Mouse (Mus musculus) lung, adult 18-20 months (tissue): ENCODE data around the gene Tstd1.

ENCODE experiments used
- DNase-seq, 2 experiments: peaks; one replicate each; pipeline ENCODE4 v3.0.0; 2022; ENCODE audit warnings: mixed read lengths in 2 of 2

Tstd1 gene

GRCm38 (mm10) chr1:171418660-171419059 is at the start of gene Tstd1:
Tstd1 (plus strand) TSS chr1:171418872.
- no peak for DNase-seq

- DNase-seq: peak; percentile 80 to 88
Measured at GRCm38 (mm10) chr1:171369845-171370556, 48.7 kb upstream of the Tstd1 start, which contains the start of gene Nectin4. Nectin4 (plus strand) TSS chr1:171370099.

GRCm38 (mm10) chr1:171372880-171373279 is 45.8 kb upstream of the Tstd1 start:
- no peak for DNase-seq

GRCm38 (mm10) chr1:171373946-171374345 is 44.7 kb upstream of the Tstd1 start:
- DNase-seq: no peak

- DNase-seq: peak; percentile 89 to 93
Measured at GRCm38 (mm10) chr1:171375646-171376097, 43.0 kb upstream of the Tstd1 start.

GRCm38 (mm10) chr1:171378298-171378697 is 40.4 kb upstream of the Tstd1 start:
- no peak for DNase-seq

- DNase-seq: peak; percentile 77 to 85
Measured at GRCm38 (mm10) chr1:171379935-171380599, 38.6 kb upstream of the Tstd1 start.

GRCm38 (mm10) chr1:171382096-171382620 is 36.5 kb upstream of the Tstd1 start:
- DNase-seq: no peak

- no peak for DNase-seq
Measured at GRCm38 (mm10) chr1:171384361-171384760, 34.3 kb upstream of the Tstd1 start.

- no peak for DNase-seq
Measured at GRCm38 (mm10) chr1:171385171-171385570, 33.5 kb upstream of the Tstd1 start.

- DNase-seq: no peak
Measured at GRCm38 (mm10) chr1:171387099-171387498, 31.6 kb upstream of the Tstd1 start.

GRCm38 (mm10) chr1:171388376-171389102 is 30.1 kb upstream of the Tstd1 start, which contains the start of gene Arhgap30:
Arhgap30 (plus strand) TSS chr1:171388954.
- peak; percentile 78 to 85 for DNase-seq

GRCm38 (mm10) chr1:171390101-171390500 is 28.6 kb upstream of the Tstd1 start:
- DNase-seq: peak; percentile 63 to 71

GRCm38 (mm10) chr1:171401821-171402220 is 16.9 kb upstream of the Tstd1 start:
- no peak for DNase-seq

GRCm38 (mm10) chr1:171402991-171403390 is 15.7 kb upstream of the Tstd1 start:
- DNase-seq: no peak

GRCm38 (mm10) chr1:171407263-171407662 is 11.4 kb upstream of the Tstd1 start:
- DNase-seq: no peak

GRCm38 (mm10) chr1:171410231-171410630 is 8.4 kb upstream of the Tstd1 start:
- DNase-seq: no peak

GRCm38 (mm10) chr1:171410947-171411484 is 7.7 kb upstream of the Tstd1 start, which contains the start of gene Usf1:
Usf1 (plus strand) TSS chr1:171411313.
- peak; percentile 95 for DNase-seq

GRCm38 (mm10) chr1:171411492-171411941 is 7.2 kb upstream of the Tstd1 start:
- no peak for DNase-seq

- peak; percentile 29 to 34 for DNase-seq
Measured at GRCm38 (mm10) chr1:171412001-171412441, 6.7 kb upstream of the Tstd1 start.

- no peak for DNase-seq
Measured at GRCm38 (mm10) chr1:171412446-171412845, 6.2 kb upstream of the Tstd1 start.

GRCm38 (mm10) chr1:171413608-171414007 is 5.1 kb upstream of the Tstd1 start:
- DNase-seq: no peak
